Mouse (Mus musculus) brain, embryonic 14.5 days (tissue): Measurements from ENCODE around the gene Rufy3.

Experiments
- CTCF ChIP-seq: fragments of 200-500 bp; IDR thresholded peaks from 2 replicates; pipeline ENCODE4 v1.5.1; 2012; ENCODE audit warnings: inconsistent platforms, mild to moderate bottlenecking, moderate library complexity, borderline replicate concordance; ENCODE audit not compliant: insufficient read depth, insufficient read length; ENCODE audit errors: extremely low read depth
- POLR2A ChIP-seq: fragments of 200-500 bp; IDR thresholded peaks from 2 replicates; pipeline ENCODE4 v1.6.1; 2012; ENCODE audit warnings: mild to moderate bottlenecking, inconsistent platforms, borderline replicate concordance; ENCODE audit not compliant: poor library complexity, insufficient read depth, insufficient read length, severe bottlenecking; ENCODE audit errors: extremely low read depth

DNA sequence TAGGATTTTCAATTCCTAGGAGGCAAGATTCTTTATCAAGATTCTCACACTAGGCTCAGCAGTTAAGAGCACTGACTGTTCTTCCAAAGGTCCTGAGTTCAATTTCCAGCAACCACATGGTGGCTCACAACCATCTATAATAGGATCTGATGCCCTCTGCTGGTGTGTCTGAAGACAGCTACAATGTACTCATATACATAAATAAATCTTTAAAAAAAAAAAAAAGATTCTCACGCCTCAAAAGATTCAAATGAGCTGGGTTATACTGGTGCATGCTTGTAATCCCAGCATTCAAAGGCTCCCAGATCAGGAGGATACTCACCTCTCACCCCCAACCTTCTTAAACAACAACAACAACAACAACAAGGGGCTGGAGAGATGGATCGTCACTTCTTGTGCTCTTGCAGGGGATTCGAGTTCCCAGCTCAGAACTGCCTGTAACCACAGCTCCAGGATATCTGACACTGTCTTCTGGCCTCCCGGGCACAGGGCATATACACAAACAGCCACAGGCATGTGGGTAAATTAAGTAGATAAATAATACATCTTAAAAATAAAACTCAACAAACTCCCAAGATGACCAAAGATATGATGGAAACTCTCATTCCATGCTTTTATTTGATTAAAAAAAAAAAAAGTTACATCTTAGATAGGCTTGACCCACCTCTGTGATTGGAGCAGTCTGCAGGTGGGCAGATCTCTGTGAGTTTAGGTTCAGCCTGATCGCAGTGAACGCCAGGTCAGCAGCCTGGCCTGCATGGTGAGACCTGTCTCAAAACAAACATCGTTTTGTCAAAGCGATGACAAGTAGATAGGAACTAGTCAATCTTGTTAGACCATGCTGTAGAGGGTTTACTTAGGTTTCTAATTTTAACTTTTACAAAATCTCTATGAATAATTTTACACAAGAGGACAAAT, 1.7 kb upstream of the Rufy3 start:
- no peak for TF ChIP-seq CTCF
- TF ChIP-seq POLR2A = no peak
